Mouse (Mus musculus) liver, postnatal 0 days (tissue): ENCODE results near the gene Rer1.

Experiments
- CTCF ChIP-seq: sonication (generic); IDR thresholded peaks from 2 replicates; pipeline ENCODE4 v1.5.1; 2016; ENCODE audit warnings: antibody characterized with exemption, low read depth
- EP300 ChIP-seq: IDR thresholded peaks from 2 replicates; pipeline ENCODE4 v1.6.1; 2016; ENCODE audit warnings: antibody characterized with exemption, low read depth, mild to moderate bottlenecking

GRCm38 (mm10) chr4:155068357-155068972 is 17.7 kb downstream of the Rer1 start:
- TF ChIP-seq CTCF: no peak
- no peak for TF ChIP-seq EP300
